Mouse (Mus musculus): ENCODE results near the gene Cdh23. TPM values are rescaled to one million over a fixed set of nuclear protein-coding genes. Genes with fewer than 3 reads are reported as not detected.

Cdh23 gene
- polyA plus RNA-seq, 1 experiment: 4.6 TPM

DNA sequence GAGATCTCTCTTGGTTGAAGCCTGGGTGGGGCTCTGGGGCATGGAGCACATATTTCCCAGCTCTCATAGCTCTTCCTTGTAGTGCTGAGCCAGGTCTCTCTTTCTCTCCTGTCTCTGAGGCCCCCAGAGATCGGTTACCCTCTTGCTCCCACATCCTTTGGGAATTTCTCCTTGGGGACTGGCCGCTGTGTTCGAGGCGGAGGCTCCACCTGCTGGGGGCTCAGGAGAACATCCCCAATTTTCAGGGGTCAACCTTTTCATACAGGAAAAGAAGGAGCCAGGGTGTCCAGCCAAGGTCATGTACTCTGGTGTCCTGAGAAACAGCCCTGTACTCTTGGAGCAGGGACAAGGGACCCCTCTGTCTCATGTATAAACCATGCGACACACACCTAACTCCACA, 284.5 kb downstream of the Cdh23 start:
- DNase-seq (ENCODE audit: extremely low spot score in 1 of 2, low spot score in 1 of 2): peak in 1 of 2 experiments; percentile 10

GRCm38 (mm10) chr10:60407831-60408230, 288.5 kb downstream of the Cdh23 start:
- peak; percentile 22 to 84 for DNase-seq (ENCODE audit: extremely low spot score in 1 of 2, low spot score in 1 of 2)

DNA sequence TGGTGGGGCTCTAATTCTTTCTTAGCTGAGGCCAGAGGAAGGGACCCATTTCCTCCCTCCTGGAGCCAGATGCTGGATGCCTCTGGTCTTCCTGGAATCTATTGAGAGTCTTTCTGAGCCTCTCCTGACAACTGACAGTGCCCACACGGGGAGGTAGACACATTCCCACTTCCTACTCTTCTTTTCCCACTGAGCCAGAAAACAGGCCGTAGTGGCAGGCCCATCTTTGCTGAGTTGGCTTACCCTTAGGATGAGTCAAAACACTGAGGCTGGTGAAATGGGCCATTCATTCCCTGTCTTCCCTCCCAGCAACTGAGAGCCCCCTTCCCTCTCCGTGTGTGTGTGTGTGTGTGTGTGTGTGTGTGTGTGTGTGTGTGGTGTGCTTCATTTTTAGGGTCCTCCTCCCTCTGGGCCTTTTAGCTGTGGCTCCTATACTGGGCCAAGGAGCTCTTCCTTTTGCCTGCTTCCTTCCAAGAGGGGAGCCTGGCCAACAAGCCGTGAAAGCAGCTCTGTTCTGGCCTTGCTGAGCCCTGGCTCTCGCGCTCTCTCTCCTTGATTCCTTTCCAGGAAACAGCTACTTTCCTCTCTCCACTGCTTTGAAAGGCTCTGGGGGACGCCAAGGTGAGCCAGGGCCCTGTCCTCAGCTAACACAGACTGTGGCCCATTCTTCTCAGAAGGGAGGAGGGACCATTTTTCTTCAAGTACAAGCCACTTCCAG, 290.7 kb downstream of the Cdh23 start:
- DNase-seq (ENCODE audit: extremely low spot score in 1 of 2, low spot score in 1 of 2): peak; percentile 16 to 54

DNA sequence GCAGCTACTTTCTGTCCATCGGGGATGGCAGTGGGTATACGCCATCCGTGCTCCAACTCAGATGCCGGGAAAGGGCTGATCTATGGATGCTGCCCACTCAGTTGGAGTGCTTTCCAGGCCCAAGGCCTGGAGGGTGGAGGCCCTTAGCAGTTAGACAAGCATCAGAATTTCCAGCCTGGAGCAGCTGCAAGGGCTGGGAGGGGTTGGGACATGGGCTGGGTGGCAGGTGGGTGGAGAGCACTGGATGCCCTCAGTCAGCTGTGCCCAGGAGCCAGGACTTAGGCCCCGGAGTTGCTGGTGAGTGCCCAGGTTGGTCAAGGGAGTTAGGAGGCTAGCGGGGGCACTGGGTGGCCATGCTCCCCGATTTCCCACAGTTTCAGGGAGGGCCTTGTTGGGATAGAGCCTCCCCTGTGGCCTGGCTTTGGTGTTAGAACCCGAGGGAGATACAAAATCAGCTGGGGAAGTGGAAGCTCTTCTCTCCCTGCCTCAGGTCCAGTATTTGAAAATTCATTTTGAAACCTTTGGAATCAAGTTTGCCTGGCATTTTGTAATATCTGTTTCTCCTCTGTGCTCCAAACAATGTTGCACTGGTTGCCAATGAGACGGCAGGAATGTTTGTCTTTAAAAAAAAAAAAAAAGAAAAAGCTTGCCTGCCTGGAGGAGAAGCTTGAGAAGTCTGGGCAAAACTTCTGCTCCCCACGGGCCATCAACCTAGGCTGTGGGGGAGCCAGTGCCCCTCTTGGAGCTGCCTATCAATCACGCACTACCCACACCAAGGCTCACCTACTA, 295.6 kb downstream of the Cdh23 start:
- DNase-seq (ENCODE audit: extremely low spot score in 1 of 2, low spot score in 1 of 2): no peak

DNA sequence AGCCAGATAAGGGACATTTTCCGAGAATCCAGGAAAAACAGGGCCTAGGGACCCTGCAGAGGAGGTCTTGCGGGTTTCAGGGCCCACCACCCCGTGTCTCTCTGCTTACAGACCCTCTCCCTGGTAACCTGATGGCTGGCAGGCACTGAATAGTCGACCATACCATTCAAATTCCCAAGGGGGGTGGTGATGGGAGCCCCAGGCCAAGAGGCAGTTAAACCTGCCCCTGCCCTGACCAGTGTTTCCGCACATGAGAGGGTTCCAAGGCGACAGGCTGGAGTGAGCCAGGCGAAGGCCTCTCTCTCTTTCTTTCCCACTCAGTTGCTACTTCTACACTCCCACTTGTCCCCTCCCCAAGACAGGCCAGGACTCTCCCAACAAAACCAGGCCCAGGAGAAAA, 296.8 kb downstream of the Cdh23 start, which contains the start of gene Gm17455:
Gene Gm17455 (plus strand): TSS at position 278 of the 400 bp plus-strand sequence.
- no peak for DNase-seq (ENCODE audit: extremely low spot score in 1 of 2, low spot score in 1 of 2)

DNA sequence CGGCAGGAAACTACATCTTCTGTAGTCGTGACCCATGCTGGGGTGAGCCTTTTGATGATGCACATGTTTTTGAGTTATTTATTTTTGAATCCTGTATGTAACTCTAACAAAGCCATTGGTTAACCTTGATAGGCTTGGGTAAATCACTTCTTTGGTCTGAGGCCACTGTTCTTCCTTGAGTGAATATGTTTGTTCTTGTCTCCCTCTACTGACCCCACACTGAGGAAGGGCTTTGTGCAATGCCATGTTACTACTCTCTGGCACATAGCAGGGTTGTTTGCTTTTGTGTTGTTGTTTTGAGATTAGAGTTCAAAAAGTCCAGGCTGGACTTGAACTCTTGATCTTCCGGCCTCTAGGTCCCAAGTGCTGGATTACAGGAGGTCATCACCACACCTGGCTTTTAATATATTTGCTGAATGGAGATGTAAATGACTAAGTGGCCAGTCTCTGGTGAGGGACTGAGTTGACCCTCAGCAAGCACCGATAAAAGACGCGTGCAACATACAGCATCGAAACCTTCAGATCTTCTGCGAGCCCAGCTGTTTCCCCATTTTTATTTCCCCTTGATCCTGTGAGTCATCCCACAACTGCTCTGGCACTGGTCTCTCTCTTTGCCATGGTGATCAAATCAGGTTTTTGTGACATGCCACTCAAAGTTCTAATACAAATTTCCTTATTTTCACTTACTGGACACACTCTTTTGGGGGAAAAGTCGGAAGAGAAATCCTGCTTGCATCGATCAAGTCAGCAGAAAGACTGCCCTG, 298.1 kb downstream of the Cdh23 start:
- no peak for DNase-seq (ENCODE audit: extremely low spot score in 1 of 2, low spot score in 1 of 2)

- no peak for DNase-seq (ENCODE audit: extremely low spot score in 1 of 2, low spot score in 1 of 2)
Observed at GRCm38 (mm10) chr10:60395605-60396004, 300.7 kb downstream of the Cdh23 start.

DNA sequence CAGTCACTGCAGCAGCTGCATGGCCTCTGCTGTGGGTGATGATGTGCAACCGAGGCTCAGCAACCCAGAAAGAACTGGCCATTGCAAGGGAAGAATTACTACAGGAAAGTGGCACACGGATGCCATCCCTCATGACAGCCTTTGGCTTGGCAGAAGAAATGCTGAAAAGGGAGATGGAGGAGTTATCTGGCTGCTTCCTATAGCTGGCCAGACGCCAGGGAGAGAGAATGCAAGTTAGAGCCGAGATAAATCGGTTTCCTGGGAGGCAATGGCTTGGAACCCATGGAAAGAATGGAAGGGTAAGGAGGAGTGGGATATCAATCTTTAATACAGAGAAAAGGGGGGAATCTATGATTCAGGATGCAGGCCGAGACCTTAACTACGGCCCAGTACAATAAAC, 301.4 kb downstream of the Cdh23 start:
- peak in 1 of 2 experiments; percentile 64 for DNase-seq (ENCODE audit: extremely low spot score in 1 of 2, low spot score in 1 of 2)

- no peak for DNase-seq (ENCODE audit: extremely low spot score in 1 of 2, low spot score in 1 of 2)
Observed at GRCm38 (mm10) chr10:60391661-60392060, 304.6 kb downstream of the Cdh23 start.

- no peak for DNase-seq (ENCODE audit: extremely low spot score in 1 of 2, low spot score in 1 of 2)
Observed at GRCm38 (mm10) chr10:60390904-60391420, 305.3 kb downstream of the Cdh23 start.

- DNase-seq (ENCODE audit: extremely low spot score in 1 of 2, low spot score in 1 of 2): no peak
Observed at GRCm38 (mm10) chr10:60390177-60390903, 305.9 kb downstream of the Cdh23 start.

GRCm38 (mm10) chr10:60389447-60389865, 306.8 kb downstream of the Cdh23 start:
- no peak for DNase-seq (ENCODE audit: extremely low spot score in 1 of 2, low spot score in 1 of 2)

GRCm38 (mm10) chr10:60388332-60388731, 308.0 kb downstream of the Cdh23 start:
- DNase-seq (ENCODE audit: extremely low spot score in 1 of 2, low spot score in 1 of 2): no peak

DNA sequence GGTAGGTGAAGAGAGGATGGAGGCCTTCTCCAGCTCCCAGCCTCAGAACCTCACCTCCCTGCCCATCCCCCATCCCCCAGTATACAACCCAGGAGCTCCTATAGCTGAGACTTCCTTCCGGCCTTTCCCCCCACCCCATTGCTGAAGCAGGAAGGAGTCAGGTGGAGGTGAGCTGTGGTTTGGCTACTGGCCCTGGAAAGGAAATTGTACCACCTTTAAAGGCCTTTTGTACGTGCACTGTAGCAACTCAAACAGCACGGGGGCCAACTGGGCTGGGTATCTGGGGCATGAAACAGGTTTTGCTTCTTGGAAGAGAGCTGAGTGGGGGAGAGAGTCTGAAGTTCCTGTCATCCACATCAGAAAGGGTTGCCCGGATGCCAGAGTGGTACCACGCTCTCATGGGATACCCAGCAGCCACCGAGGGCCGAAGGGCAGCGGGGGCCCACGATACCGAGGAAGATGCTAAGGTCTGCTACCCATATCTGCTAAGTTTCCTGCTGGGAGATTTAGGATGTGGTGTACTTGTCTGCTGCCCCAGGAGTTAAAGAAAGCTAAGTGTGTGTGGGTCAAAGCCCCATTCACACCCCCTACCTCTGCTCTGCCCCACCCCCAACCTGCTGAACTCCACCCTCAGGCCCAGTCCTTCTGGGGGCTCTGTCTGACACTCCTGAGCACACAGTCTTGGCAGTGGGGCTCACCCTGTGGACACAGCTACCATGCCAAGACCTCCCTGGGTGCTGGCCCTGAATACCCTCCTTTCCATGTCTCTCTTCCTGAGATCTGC, 315.0 kb downstream of the Cdh23 start:
- no peak for DNase-seq (ENCODE audit: extremely low spot score in 1 of 2, low spot score in 1 of 2)

DNA sequence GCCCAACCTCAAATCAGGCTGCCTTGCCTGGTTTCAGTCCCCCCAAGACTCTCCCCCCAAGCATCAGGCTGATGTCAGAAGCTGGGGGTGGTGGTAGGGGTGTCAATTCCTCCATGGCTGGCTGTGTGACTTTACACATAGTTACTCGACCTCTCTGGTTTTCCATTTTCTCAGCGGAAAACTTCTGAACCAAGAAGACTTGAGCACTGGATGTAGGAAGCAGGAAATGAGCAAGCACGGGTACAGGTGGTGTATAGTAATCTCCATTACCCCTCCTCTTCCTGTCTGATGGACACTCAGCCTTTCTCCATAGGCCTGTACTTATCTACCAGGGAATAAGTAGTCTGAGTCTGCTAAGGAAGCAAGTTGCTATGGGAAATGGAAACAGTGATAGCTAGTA, 316.1 kb downstream of the Cdh23 start:
- DNase-seq (ENCODE audit: extremely low spot score in 1 of 2, low spot score in 1 of 2): no peak

- no peak for DNase-seq (ENCODE audit: extremely low spot score in 1 of 2, low spot score in 1 of 2)
Observed at GRCm38 (mm10) chr10:60379419-60379957, 316.8 kb downstream of the Cdh23 start.

- DNase-seq (ENCODE audit: extremely low spot score in 1 of 2, low spot score in 1 of 2): no peak
Observed at GRCm38 (mm10) chr10:60376704-60377103, 319.6 kb downstream of the Cdh23 start.

DNA sequence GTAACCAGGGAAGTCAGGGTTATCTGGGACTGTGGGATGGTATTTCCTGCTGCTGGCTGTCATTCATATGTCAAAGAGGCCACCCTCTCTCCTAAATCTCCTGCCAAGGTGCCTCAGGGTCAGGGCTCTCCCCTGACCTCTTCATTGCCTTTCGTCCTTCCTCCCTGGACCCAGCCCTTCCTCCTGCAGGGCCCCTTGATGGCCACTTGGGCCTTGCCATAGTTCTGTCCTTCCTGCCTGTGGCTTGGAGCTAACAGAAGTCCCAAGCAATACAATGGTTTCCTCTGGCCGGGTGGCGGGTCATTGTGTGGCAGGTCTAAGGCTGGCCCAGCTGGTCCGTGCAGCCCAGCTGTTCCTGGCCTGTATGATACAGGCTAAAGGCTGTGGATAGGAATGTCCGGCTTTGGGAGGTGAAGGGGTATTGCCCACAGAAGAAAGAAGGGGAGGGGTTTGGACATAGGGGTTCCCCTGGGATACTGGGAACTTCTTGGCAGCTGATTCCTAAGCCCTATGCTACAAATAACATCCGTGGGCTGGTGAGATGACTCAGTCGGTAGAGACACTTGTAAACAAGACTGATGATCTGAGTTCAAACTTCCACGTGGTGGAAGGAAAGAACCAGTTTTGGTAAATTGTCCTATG, 322.2 kb downstream of the Cdh23 start:
- DNase-seq (ENCODE audit: extremely low spot score in 1 of 2, low spot score in 1 of 2): peak in 1 of 2 experiments; percentile 22

GRCm38 (mm10) chr10:60373543-60373936, 322.8 kb downstream of the Cdh23 start:
- no peak for DNase-seq (ENCODE audit: extremely low spot score in 1 of 2, low spot score in 1 of 2)

Data from frontal cortex, adult 2 months (tissue).